In the genomic region with DNA sequence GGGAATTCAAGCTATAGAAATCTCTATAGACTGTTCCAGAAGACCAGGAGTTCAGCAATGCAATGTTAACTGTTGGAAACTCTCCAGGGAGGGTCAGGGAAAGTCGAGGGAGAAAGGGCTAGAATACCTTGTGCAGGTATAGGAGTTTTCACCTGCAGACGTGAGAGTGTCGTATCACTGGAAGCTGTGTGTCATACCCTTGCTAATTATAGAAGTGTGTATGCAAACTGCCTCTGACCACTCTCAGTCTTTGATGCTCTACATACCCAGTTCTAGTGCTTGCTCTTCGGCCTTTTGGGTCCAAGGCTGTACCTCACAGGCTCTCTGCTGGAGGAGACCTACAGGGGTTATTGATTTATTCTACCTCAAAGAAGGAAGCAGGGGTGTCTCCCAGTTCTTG, we compare ENCODE assay signal across 18 mouse cellular contexts. TPM values are rescaled to one million over a fixed set of nuclear protein-coding genes. Genes with fewer than 3 reads are reported as not detected.
DNase-seq lines count a peak whose midpoint lies in the region; ATAC-seq lines count a peak whose summit lies in the region.
"Had no signal": no experiment of that assay in that cellular context is flagged by ENCODE, and none has a peak within 500 bp of the region (broad histone marks: within the 10 kb centered on the region; RNA-seq: fewer than 3 reads in every experiment).

No protein-coding gene starts in this region.

- no peak for ATAC-seq in heart, embryonic 13.5 days (ENCODE audit: extremely low read depth, insufficient number of reproducible peaks, low FRiP score, low TSS enrichment)
- no peak for ATAC-seq in neural tube, embryonic 13.5 days (ENCODE audit: low read depth)
- ATAC-seq in hindbrain, embryonic 12.5 days (ENCODE audit: low FRiP score), result no peak
- no peak for ATAC-seq in midbrain, embryonic 15.5 days (replicated peaks)
- ATAC-seq in granulocyte monocyte progenitor cell, adult 5-6 weeks (replicated peaks; ENCODE audit: poor library complexity, severe bottlenecking), result no peak
- ATAC-seq: intestine, embryonic 16.5 days had no signal

- peak overlapping the region; percentile 67; the same call in 1 of the 2 replicates for H3K27ac ChIP-seq in heart, embryonic 13.5 days (replicated peaks)
- H3K27ac ChIP-seq in neural tube, embryonic 13.5 days (replicated peaks), result peak overlapping the region; percentile 85
- peak overlapping the region; percentile 85 for H3K27ac ChIP-seq in hindbrain, embryonic 12.5 days
- H3K27ac ChIP-seq in midbrain, embryonic 15.5 days, result peak overlapping the region; percentile 84
- H3K27ac ChIP-seq: heart, adult 2 months; kidney, embryonic 15.5 days had no signal

- WGBS in heart, embryonic 13.5 days, result 59% methylated on average over 4 of the region's 4 CpGs
- 87% methylated on average over 4 of the region's 4 CpGs for WGBS in neural tube, embryonic 13.5 days
- 89% methylated on average over 4 of the region's 4 CpGs for WGBS in hindbrain, embryonic 12.5 days
- 88% methylated on average over 4 of the region's 4 CpGs for WGBS in midbrain, embryonic 15.5 days

- no peak overlapping the region for H3K9ac ChIP-seq in heart, embryonic 13.5 days
- H3K9ac ChIP-seq in neural tube, embryonic 13.5 days, result no peak overlapping the region
- H3K9ac ChIP-seq in hindbrain, embryonic 12.5 days, result no peak overlapping the region
- no peak overlapping the region for H3K9ac ChIP-seq in midbrain, embryonic 15.5 days
- H3K9ac ChIP-seq: kidney, embryonic 15.5 days had no signal

- no peak for DNase-seq in heart, adult 8-10 months (ENCODE audit: low spot score)
- DNase-seq in neural tube, embryonic 10.5 days (ENCODE audit: extremely low spot score, low spot score), result no peak
- DNase-seq in adrenal gland, postnatal 14 days, result no peak
- DNase-seq: adrenal gland, adult 2 months; cerebellum, adult 8-10 months; gastrocnemius, postnatal 10 days; heart, adult 2 months; heart, postnatal 4 days; lung, adult 18-20 months had no signal

- peaks cover 46% of the 10 kb centered on the region for H3K4me1 ChIP-seq in heart, embryonic 13.5 days
- H3K4me1 ChIP-seq in neural tube, embryonic 13.5 days (replicated peaks), result peaks cover 36% of the 10 kb centered on the region
- peaks cover 28% of the 10 kb centered on the region for H3K4me1 ChIP-seq in hindbrain, embryonic 12.5 days
- peaks cover 29% of the 10 kb centered on the region for H3K4me1 ChIP-seq in midbrain, embryonic 15.5 days

- no peaks in the 10 kb centered on the region for H3K27me3 ChIP-seq in heart, embryonic 13.5 days (replicated peaks)
- no peaks in the 10 kb centered on the region for H3K27me3 ChIP-seq in neural tube, embryonic 13.5 days
- H3K27me3 ChIP-seq in hindbrain, embryonic 12.5 days, result no peaks in the 10 kb centered on the region
- H3K27me3 ChIP-seq in midbrain, embryonic 15.5 days (replicated peaks), result no peaks in the 10 kb centered on the region
- H3K27me3 ChIP-seq: kidney, embryonic 15.5 days; megakaryocyte, embryonic 14.5 days had no signal

- H3K9me3 ChIP-seq in heart, embryonic 13.5 days, result no peaks in the 10 kb centered on the region
- H3K9me3 ChIP-seq in neural tube, embryonic 13.5 days, result no peaks in the 10 kb centered on the region
- no peaks in the 10 kb centered on the region for H3K9me3 ChIP-seq in hindbrain, embryonic 12.5 days (replicated peaks)
- H3K9me3 ChIP-seq in midbrain, embryonic 15.5 days, result no peaks in the 10 kb centered on the region
- H3K9me3 ChIP-seq: kidney, embryonic 15.5 days; megakaryocyte, embryonic 14.5 days had no signal

- no peaks in the 10 kb centered on the region for H3K36me3 ChIP-seq in heart, embryonic 13.5 days
- H3K36me3 ChIP-seq in neural tube, embryonic 13.5 days, result no peaks in the 10 kb centered on the region
- H3K36me3 ChIP-seq in hindbrain, embryonic 12.5 days, result no peaks in the 10 kb centered on the region
- no peaks in the 10 kb centered on the region for H3K36me3 ChIP-seq in midbrain, embryonic 15.5 days (replicated peaks)
- H3K36me3 ChIP-seq: kidney, embryonic 15.5 days had no signal

- no peak overlapping the region for H3K4me3 ChIP-seq in heart, embryonic 13.5 days
- H3K4me3 ChIP-seq in neural tube, embryonic 13.5 days, result no peak overlapping the region
- no peak overlapping the region for H3K4me3 ChIP-seq in hindbrain, embryonic 12.5 days
- H3K4me3 ChIP-seq in midbrain, embryonic 15.5 days, result no peak overlapping the region
- H3K4me3 ChIP-seq: heart, adult 2 months; kidney, embryonic 15.5 days; megakaryocyte, embryonic 14.5 days had no signal

- no peak overlapping the region for H3K4me2 ChIP-seq in heart, embryonic 13.5 days
- no peak overlapping the region for H3K4me2 ChIP-seq in neural tube, embryonic 13.5 days
- no peak overlapping the region for H3K4me2 ChIP-seq in hindbrain, embryonic 12.5 days (replicated peaks)
- no peak overlapping the region for H3K4me2 ChIP-seq in midbrain, embryonic 15.5 days
- H3K4me2 ChIP-seq: kidney, embryonic 15.5 days; liver, embryonic 11.5 days had no signal

RNA-seq across cellular contexts. Expression of a gene that starts 46.2 kb away (rescaled TPM):
- polyA plus RNA-seq in heart, embryonic 13.5 days (2015; fragmentation: Nextera tagmentation; extraction: Ambion mirVana), result 10.1 and 10.8 TPM in 2 replicates
- total RNA-seq in heart, adult 8-10 months (2022), result 10 to 100 TPM in 2 of 4 experiments, 1 to 10 TPM in 2; 3.9 to 11.7 (median 8.3) TPM
- 20.7 and 21.7 TPM in 2 replicates for polyA plus RNA-seq in neural tube, embryonic 13.5 days (2015; fragmentation: Nextera tagmentation; extraction: Ambion mirVana)
- polyA plus RNA-seq in hindbrain, embryonic 12.5 days (2016; fragmentation: Nextera tagmentation; extraction: Ambion mirVana), result 16.3 and 22.3 TPM in 2 replicates
- 32.3 and 34.0 TPM in 2 replicates for polyA plus RNA-seq in midbrain, embryonic 15.5 days (2015; fragmentation: Nextera tagmentation; extraction: Ambion mirVana)
- total RNA-seq in adrenal gland, postnatal 14 days (2021), result 3.4 and 20.0 TPM in 2 replicates
- 41.1 and 65.7 TPM in 2 replicates for total RNA-seq in granulocyte monocyte progenitor cell, adult 5-6 weeks (2014; fragmentation: Nextera tagmentation)
- total RNA-seq in granulocyte monocyte progenitor cell, adult 5-6 weeks (2017), result 27.8 and 33.5 TPM in 2 replicates
